Mouse (Mus musculus) A20 (cell line): ENCODE measurements around the gene Gm9970.

Source experiments
- DNase-seq: peaks from one replicate; pipeline ENCODE4 v3.0.0-alpha.2; 2011; ENCODE audit warnings: low read depth, low spot score

The Gm9970 gene

DNA sequence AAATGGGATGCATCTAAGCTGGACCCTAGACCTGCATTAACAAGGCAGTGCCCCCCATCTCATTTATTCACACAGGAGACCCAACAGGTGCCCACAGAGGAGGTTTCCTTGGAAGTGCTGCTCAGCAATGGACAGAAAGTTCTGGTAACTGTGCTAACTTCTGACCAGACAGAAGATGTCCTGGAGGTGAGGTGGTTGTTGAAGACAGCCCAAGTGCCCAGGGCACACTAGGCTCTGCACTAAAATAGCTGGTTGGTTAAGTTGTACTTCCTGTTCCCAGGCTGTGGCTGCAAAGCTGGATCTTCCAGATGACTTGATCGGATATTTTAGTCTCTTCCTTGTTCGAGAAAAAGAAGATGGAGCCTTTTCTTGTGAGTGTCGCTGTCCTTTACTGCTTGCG is 45.4 kb downstream of the Gm9970 start:
- DNase-seq: no peak

DNA sequence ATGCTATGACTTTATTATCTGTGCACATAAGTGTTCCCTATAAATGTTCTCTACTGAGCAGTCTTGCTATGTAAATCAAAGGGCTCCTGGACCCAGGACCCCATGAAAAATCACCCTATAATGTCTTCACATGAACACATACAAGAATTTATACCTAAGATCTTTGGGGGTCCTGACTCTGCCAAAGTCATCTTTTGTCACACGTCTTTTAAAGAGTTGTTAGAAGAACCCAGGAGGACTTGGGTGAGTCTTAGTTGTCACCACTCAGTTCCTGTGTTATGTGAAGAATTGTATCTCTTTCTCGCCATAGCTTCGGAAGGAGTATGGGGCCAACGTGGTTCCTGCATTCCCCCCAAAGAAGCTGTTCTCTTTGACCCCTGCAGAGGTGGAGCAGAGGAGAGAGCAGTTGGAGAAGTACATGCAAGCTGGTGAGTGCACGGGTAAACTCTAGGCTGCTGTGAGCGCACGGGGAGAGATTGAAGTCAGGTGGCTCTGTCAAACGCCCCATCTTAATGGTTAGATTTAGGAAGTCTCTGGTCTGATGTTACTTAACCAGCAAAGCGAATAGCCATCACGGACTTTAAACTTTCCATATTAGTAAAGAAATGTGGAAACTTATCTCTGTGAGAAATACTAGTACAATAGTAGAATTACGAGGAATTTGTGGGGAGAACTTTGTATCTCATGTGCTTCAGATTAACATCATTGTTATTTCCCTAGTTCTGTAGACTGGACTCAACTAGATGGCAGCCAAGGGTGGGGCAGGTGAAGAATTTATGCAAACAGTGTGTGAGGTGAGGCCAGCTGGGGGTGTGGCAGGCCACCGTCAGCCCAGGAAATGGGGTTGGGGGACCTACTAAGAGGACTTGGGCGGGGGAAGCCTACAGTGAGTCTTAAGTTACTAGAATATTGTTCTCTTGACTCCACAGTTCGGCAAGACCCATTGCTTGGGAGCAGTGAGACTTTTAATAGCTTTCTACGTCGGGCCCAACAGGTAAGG is 46.2 kb downstream of the Gm9970 start:
- no peak for DNase-seq

- peak; percentile 65 for DNase-seq
Observed at GRCm38 (mm10) chr5:31193631-31194281, 47.3 kb downstream of the Gm9970 start.

DNA sequence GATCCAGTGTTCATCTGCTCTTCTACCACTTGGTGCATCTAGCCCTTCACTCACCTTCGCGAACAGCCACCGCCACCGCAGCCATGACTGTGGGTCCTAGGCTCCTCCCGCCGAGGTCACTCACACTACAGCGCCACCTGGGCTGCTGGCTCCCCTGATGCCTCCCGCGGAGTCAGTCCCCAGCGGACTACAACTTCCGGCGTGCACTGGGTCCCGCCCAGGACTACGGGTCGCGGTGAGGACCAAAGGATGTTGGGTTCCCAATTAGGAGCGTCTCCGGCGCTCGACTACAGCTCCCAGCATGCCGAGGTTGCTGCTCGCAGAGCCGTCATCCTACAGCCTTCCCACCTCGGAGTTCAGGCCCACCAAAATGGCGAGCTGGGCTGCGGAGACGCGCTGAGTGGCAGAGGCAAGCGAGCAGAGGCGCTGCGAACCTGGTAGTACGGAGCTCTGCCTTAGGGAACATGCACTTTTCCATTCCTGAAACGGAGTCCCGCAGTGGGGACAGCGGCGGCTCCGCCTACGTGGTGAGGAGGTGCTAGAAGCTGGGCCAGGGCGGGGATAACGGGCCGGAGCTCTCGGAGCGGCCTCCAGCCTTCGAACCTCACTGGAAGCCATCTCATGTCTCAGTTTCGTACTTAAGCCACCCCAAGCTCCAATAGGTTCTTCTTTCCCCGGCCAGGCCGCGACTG is 47.9 kb downstream of the Gm9970 start, which contains the start of the genes Snx17 and Eif2b4:
TSS of gene Snx17 (plus strand) at position 289 of the 692 bp plus-strand sequence.
TSS of gene Eif2b4 (minus strand) at position 492 of the 692 bp plus-strand sequence.
- DNase-seq: peak; percentile 99

GRCm38 (mm10) chr5:31192045-31192938 is 48.7 kb downstream of the Gm9970 start:
- DNase-seq: no peak
